Mouse (Mus musculus) ovary, adult 2 months (tissue): ENCODE data around the gene Cdan1. TPM values are rescaled to one million over a fixed set of nuclear protein-coding genes. Genes with fewer than 3 reads are reported as not detected.

ENCODE experiments used
- polyA plus RNA-seq: library from polyadenylated mRNA; depleted of rRNA; stranded (reverse); fragments of >200 nt; gene quantifications from 2 replicates; pipeline ENCODE4 v1.2.3, GENCODE M21; 2012; rRNA removed

The Cdan1 gene
- polyA plus RNA-seq = 38.8 and 53.5 TPM in 2 replicates

DNA sequence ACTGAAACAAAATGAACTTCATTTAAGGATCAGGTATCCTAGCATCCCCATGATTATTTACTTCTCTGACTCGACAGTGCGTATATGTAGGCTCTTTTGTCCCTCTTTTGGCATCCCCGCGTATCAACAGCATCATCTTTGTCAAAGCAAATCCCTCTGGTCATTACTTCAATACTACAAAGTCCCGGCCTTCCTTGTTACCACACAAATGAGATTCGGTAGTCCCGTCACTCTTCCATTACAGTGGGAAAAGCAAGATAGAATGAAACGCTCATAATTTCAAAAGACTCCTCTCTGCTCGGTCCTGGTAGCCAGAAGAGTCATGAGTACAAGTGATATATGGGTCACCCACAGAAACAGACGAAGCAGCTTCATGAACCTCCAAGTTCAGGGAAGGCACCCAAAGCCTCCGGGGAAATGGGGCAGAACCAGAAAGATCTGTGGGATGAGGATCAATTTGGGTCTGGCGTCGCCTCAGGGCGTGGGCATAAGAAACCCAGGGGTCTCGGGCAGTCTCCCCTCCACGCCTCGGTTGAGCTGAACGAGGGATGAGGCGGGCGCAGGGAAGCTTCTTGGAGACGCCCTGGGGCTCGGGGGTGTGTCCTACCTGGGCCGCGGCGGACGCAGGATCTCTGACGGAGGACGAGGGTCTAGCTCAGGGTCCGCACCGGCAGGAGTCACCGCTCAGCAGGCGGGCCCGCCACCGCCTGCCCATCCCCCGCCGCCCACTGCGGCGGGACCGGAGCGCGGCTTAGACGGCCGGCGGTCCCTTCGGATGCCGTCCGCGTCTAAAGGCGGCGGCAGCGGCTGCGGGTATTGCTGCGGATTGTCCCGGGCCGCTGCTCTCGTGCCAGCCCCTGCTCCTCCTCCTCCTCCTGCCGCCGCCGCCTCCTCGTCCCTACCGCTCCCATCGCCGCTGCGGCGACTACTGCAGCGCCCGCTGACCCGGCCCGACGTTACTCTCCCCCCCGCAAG lies at the start of gene Cdan1:
Gene Cdan1, minus strand, starts transcription at position 680 of the 975 bp plus-strand sequence.

DNA sequence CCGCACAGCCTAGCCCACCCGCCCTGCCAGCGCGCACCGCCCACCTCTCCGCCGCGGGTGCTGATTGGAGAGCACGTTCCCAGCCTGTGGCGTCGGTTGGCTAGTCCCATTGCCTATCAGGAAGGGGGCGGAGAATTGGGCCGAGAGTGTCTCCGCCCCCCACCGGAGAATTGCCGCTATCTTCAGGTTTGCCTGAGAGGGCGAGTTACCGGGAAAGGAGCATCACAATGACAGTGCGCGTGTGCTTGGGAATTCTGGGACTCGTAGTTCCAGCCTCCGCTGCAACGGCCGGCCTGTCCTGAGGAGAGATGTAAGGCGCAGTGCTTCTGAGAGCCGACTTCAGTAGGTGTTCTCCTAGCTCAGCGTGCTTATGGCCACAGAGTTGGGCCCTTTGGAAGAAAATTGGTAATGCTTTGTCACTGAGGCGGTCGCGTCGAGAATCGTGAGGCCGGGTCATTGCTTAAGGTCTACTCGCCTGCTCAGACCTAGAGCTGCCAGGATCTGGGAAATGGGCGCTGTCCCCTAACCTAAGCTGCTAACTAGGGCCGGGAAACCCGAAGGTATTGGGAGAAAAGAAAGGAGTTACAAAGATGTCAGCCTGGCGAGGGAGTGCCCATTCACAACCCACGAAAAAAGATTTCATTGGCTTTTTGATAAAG lies 625 bp upstream of the Cdan1 start, which contains the start of gene Ttbk2:
Gene Ttbk2, minus strand, starts transcription at position 181 of the 659 bp plus-strand sequence.

Other genes with a start within 250 kb of the Cdan1 start
- gene Haus2, start 240.7 kb downstream of the Cdan1 start, polyA plus RNA-seq = 1.2 and 2.0 TPM in 2 replicates
- gene Lrrc57, start 240.6 kb downstream of the Cdan1 start, polyA plus RNA-seq = 5.5 and 11.4 TPM in 2 replicates
- 11.9 and 14.4 TPM in 2 replicates for gene Stard9, start 221.0 kb downstream of the Cdan1 start, polyA plus RNA-seq
- 4.9 and 5.1 TPM in 2 replicates for gene Ttbk2, start 476 bp upstream of the Cdan1 start, polyA plus RNA-seq
- gene Ubr1, start 120.6 kb upstream of the Cdan1 start, polyA plus RNA-seq = 38.9 and 39.3 TPM in 2 replicates
- 6.1 and 6.5 TPM in 2 replicates for gene Tmem62, start 126.9 kb upstream of the Cdan1 start, polyA plus RNA-seq
- gene Ccndbp1, start 158.3 kb upstream of the Cdan1 start, polyA plus RNA-seq = 11.6 and 15.0 TPM in 2 replicates
- gene Epb42, start 186.9 kb upstream of the Cdan1 start, polyA plus RNA-seq = 0.09 and 0.28 TPM in 2 replicates
- 0.05 TPM in 1 of 2 replicates, not detected in the other for gene Tgm5, start 235.7 kb upstream of the Cdan1 start, polyA plus RNA-seq